Mouse (Mus musculus) cortical plate, adult 2 months (tissue): ENCODE data around the gene Stk38l. TPM values are rescaled to one million over a fixed set of nuclear protein-coding genes. Genes with fewer than 3 reads are reported as not detected.

ENCODE experiments used
- H3K27ac ChIP-seq: fragments of 200-500 bp; 2 replicates; pipeline ENCODE4 v1.5.1; 2012; ENCODE audit warnings: low read length, control low read depth, inconsistent platforms; ENCODE audit not compliant: insufficient read depth
- H3K4me1 ChIP-seq: fragments of 200-500 bp; 2 replicates; pipeline ENCODE4 v1.6.1; 2011; ENCODE audit warnings: low read length; ENCODE audit not compliant: control insufficient read depth, insufficient read depth
- H3K4me3 ChIP-seq: fragments of 200-500 bp; 2 replicates; pipeline ENCODE4 v1.5.1; 2011; ENCODE audit warnings: mild to moderate bottlenecking, low read length, control low read depth; ENCODE audit not compliant: insufficient read depth
- CTCF ChIP-seq: fragments of 200-500 bp; IDR thresholded peaks from 2 replicates; pipeline ENCODE4 v1.5.1; 2011; ENCODE audit warnings: mild to moderate bottlenecking, control low read depth, low read length; ENCODE audit not compliant: insufficient read depth; ENCODE audit errors: extremely low read depth
- POLR2A ChIP-seq: fragments of 200-500 bp; IDR thresholded peaks from 2 replicates; pipeline ENCODE4 v1.6.1; 2011; ENCODE audit warnings: mild to moderate bottlenecking, low read length, control low read depth; ENCODE audit not compliant: insufficient read depth; ENCODE audit errors: extremely low read depth
- polyA plus RNA-seq: library from polyadenylated mRNA; depleted of rRNA; stranded (reverse); fragments of >200 nt; gene quantifications from 2 replicates; pipeline ENCODE4 v1.2.3, GENCODE M21; 2012; rRNA removed

Gene Stk38l
- polyA plus RNA-seq, 1 experiment = 14.6 TPM

GRCm38 (mm10) chr6:146795166-146795923, 70.5 kb downstream of the Stk38l start:
- Histone ChIP-seq H3K4me1 (peaks cover 3% of the 10 kb centered on the region), H3K27ac (no peak overlapping the region)
- no peak for TF ChIP-seq POLR2A
- TF ChIP-seq CTCF = no peak

GRCm38 (mm10) chr6:146795924-146796545, 71.2 kb downstream of the Stk38l start, which contains the start of gene Arntl2:
Arntl2 (plus strand) TSS chr6:146796055.
- Histone ChIP-seq H3K27ac (no peak within 1 kb of the TSS), H3K4me3 (peak within 1 kb of the TSS; percentile 70), H3K4me1 (peaks cover 3% of the 10 kb centered on the region)
- TF ChIP-seq CTCF = no peak
- peak; percentile 61 for TF ChIP-seq POLR2A

More at GRCm38 (mm10) chr6:146795166-146795923, 70.5 kb downstream of the Stk38l start:
- H3K4me3 ChIP-seq = peak overlapping the region; percentile 70

GRCm38 (mm10) chr6:146797446-146797845, 72.7 kb downstream of the Stk38l start:
- TF ChIP-seq POLR2A (no peak), CTCF (no peak)
- H3K4me3 ChIP-seq = no peak overlapping the region
- peaks cover 3% of the 10 kb centered on the region for H3K4me1 ChIP-seq
- no peak overlapping the region for H3K27ac ChIP-seq

GRCm38 (mm10) chr6:146809991-146810390, 85.2 kb downstream of the Stk38l start:
- Histone ChIP-seq H3K27ac (no peak overlapping the region), H3K4me3 (no peak overlapping the region), H3K4me1 (no peaks in the 10 kb centered on the region; the same call in 1 of the 2 replicates)
- TF ChIP-seq POLR2A (no peak), CTCF (no peak)

- no peak overlapping the region for H3K4me3 ChIP-seq
- no peak for TF ChIP-seq CTCF
- TF ChIP-seq POLR2A = no peak
- no peaks in the 10 kb centered on the region; the same call in 1 of the 2 replicates for H3K4me1 ChIP-seq
- no peak overlapping the region for H3K27ac ChIP-seq
Measured at GRCm38 (mm10) chr6:146813007-146813406, 88.2 kb downstream of the Stk38l start.

- TF ChIP-seq POLR2A (no peak), CTCF (no peak)
- H3K4me3 ChIP-seq = no peak overlapping the region
- H3K4me1 ChIP-seq = no peaks in the 10 kb centered on the region
- H3K27ac ChIP-seq = no peak overlapping the region
Measured at GRCm38 (mm10) chr6:146820177-146820965, 95.6 kb downstream of the Stk38l start.

GRCm38 (mm10) chr6:146821958-146822357, 97.2 kb downstream of the Stk38l start:
- TF ChIP-seq POLR2A (no peak), CTCF (no peak)
- H3K4me1 ChIP-seq = no peaks in the 10 kb centered on the region
- H3K27ac ChIP-seq = no peak overlapping the region
- H3K4me3 ChIP-seq = no peak overlapping the region

- no peak overlapping the region for H3K4me3 ChIP-seq
- TF ChIP-seq CTCF = peak; percentile 92
- no peak for TF ChIP-seq POLR2A
- H3K4me1 ChIP-seq = no peaks in the 10 kb centered on the region
- no peak overlapping the region for H3K27ac ChIP-seq
Measured at GRCm38 (mm10) chr6:146824727-146825486, 100.1 kb downstream of the Stk38l start.

- Histone ChIP-seq H3K4me1 (no peaks in the 10 kb centered on the region), H3K27ac (no peak overlapping the region), H3K4me3 (no peak overlapping the region)
- no peak for TF ChIP-seq CTCF
- no peak for TF ChIP-seq POLR2A
Measured at GRCm38 (mm10) chr6:146825487-146825773, 100.6 kb downstream of the Stk38l start.

Other genes with a start within 250 kb of the Stk38l start
- gene Itpr2, start 222.8 kb upstream of the Stk38l start, polyA plus RNA-seq = 8.1 and 8.5 TPM in 2 replicates
- gene Fgfr1op2, start 147.8 kb upstream of the Stk38l start, polyA plus RNA-seq = 90.7 and 94.1 TPM in 2 replicates
- gene Ints13, start 147.2 kb upstream of the Stk38l start, polyA plus RNA-seq = 79.8 and 89.3 TPM in 2 replicates
- gene Med21, start 82.4 kb upstream of the Stk38l start, polyA plus RNA-seq = 70.6 and 73.0 TPM in 2 replicates
- 22.3 and 22.9 TPM in 2 replicates for gene Tm7sf3, start 82.2 kb upstream of the Stk38l start, polyA plus RNA-seq
- 25.6 and 28.3 TPM in 2 replicates for gene Arntl2, start 71.1 kb downstream of the Stk38l start, polyA plus RNA-seq
- 0.13 and 0.23 TPM in 2 replicates for gene Smco2, start 125.1 kb downstream of the Stk38l start, polyA plus RNA-seq
- gene Ppfibp1, start 163.5 kb downstream of the Stk38l start, polyA plus RNA-seq = 26.5 and 30.6 TPM in 2 replicates
- not detected in 2 replicates for gene 1700034J05Rik, start 229.4 kb downstream of the Stk38l start, polyA plus RNA-seq